Mouse (Mus musculus) G1E (cell line): ENCODE data around the gene Cdc42bpa. TPM values are rescaled to one million over a fixed set of nuclear protein-coding genes. Genes with fewer than 3 reads are reported as not detected.

Experiments used
- ATAC-seq: 2 replicates; pipeline ENCODE4 v1.8.0; 2016; ENCODE audit warnings: mild to moderate bottlenecking; ENCODE audit not compliant: insufficient number of reproducible peaks, poor library complexity, low FRiP score, severe bottlenecking; ENCODE audit errors: extremely low read depth
- DNase-seq: peaks from one replicate; pipeline ENCODE4 v3.0.0; 2012; ENCODE audit warnings: low spot score
- H3K27me3 ChIP-seq: 2 replicates; pipeline ENCODE4 v1.6.1; 2012; ENCODE audit warnings: mild to moderate bottlenecking, low read length, inconsistent platforms; ENCODE audit not compliant: insufficient read depth
- H3K36me3 ChIP-seq: replicated peaks from 2 replicates; pipeline ENCODE3; 2012; ENCODE audit warnings: mild to moderate bottlenecking, inconsistent platforms
- H3K4me1 ChIP-seq: 2 replicates; pipeline ENCODE4 v1.6.1; 2012; ENCODE audit warnings: low read depth, low read length, inconsistent platforms, mixed read lengths; ENCODE audit not compliant: insufficient read depth
- H3K4me3 ChIP-seq: 2 replicates; pipeline ENCODE4 v1.5.1; 2012; ENCODE audit warnings: low read depth, mild to moderate bottlenecking, inconsistent platforms, low read length, moderate library complexity, mixed read lengths
- H3K9me3 ChIP-seq: replicated peaks from 2 replicates; pipeline ENCODE4 v1.6.1; 2012; ENCODE audit warnings: inconsistent platforms
- CTCF ChIP-seq: IDR thresholded peaks from 2 replicates; pipeline ENCODE4 v1.5.1; 2012; ENCODE audit warnings: low read depth, low read length, inconsistent platforms, mixed read lengths
- GATA1 ChIP-seq: IDR thresholded peaks from 2 replicates; pipeline ENCODE4 v1.6.1; 2012; ENCODE audit warnings: borderline replicate concordance, low read length, inconsistent platforms, mixed read lengths
- GATA2 ChIP-seq: IDR thresholded peaks from 2 replicates; pipeline ENCODE4 v1.6.1; 2012; ENCODE audit warnings: low read depth, low read length, inconsistent platforms, borderline replicate concordance
- POLR2AphosphoS5 ChIP-seq: IDR thresholded peaks from 2 replicates; pipeline ENCODE4 v1.6.1; 2012; ENCODE audit warnings: low read depth, low read length, inconsistent platforms; ENCODE audit not compliant: insufficient replicate concordance
- TAL1 ChIP-seq: conservative IDR thresholded peaks from 2 replicates; pipeline ENCODE4 v1.6.1; 2012; ENCODE audit warnings: low read depth, low read length, inconsistent platforms, mixed read lengths
- polyA plus RNA-seq: library from polyadenylated mRNA; stranded (reverse); fragments of >175 nt; gene quantifications from 2 replicates; pipeline ENCODE4 v1.2.3, GENCODE M21; 2012
- total RNA-seq, 2 experiments: library from RNA; stranded (forward) in 1 of 2; stranded (reverse) in 1 of 2; fragments of 200-1000 nt in 1 of 2; fragments of >200 nt in 1 of 2; fragmentation: Nextera tagmentation in 1 of 2; gene quantifications; 2 replicates each; pipeline ENCODE4 v1.2.3; 2014 to 2017

The Cdc42bpa gene
- total and polyA plus RNA-seq, 3 experiments, result 8.2 to 90.0 (median 28.2) TPM

GRCm38 (mm10) chr1:180171883-180172282 lies 211.6 kb downstream of the Cdc42bpa start:
- TF ChIP-seq GATA1, result no peak
- no peak for TF ChIP-seq GATA2
- TF ChIP-seq CTCF, result no peak
- no peak for TF ChIP-seq TAL1
- no peak for TF ChIP-seq POLR2AphosphoS5
- H3K9me3 ChIP-seq, result no peaks in the 10 kb centered on the region
- DNase-seq, result no peak
- H3K4me3 ChIP-seq, result no peak overlapping the region
- peaks cover 29% of the 10 kb centered on the region for H3K27me3 ChIP-seq
- no peaks in the 10 kb centered on the region for H3K4me1 ChIP-seq
- H3K36me3 ChIP-seq, result peaks cover 18% of the 10 kb centered on the region
- ATAC-seq, result no peak

DNA sequence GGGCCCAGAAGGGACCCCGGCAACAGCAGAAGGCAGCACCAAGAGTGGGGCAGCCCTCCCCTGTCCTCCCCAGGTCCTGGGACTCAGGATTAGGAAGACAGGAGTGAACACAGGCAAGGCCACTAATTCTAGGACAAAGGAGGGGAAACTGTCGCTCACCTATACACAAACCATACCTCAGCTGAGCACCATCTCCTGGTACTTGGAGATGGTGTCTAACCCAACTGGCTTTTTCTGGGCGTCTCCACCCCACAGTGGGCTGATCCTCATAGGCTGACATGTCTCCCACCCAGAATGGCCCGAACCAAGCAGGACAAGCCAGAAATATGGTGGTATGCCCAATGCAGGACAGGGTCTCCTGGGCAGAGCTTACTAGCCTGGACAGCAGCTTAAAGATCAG lies 212.3 kb downstream of the Cdc42bpa start:
- Histone ChIP-seq H3K4me3 (no peak overlapping the region), H3K36me3 (peaks cover 11% of the 10 kb centered on the region), H3K27me3 (peaks cover 29% of the 10 kb centered on the region), H3K4me1 (no peaks in the 10 kb centered on the region), H3K9me3 (no peaks in the 10 kb centered on the region)
- TF ChIP-seq GATA1, result no peak
- no peak for TF ChIP-seq CTCF
- TF ChIP-seq POLR2AphosphoS5, result no peak
- TF ChIP-seq GATA2, result no peak
- no peak for TF ChIP-seq TAL1
- ATAC-seq (no peak), DNase-seq (no peak)

GRCm38 (mm10) chr1:180173017-180173416 lies 212.7 kb downstream of the Cdc42bpa start:
- no peak overlapping the region for H3K4me3 ChIP-seq
- no peaks in the 10 kb centered on the region for H3K4me1 ChIP-seq
- H3K9me3 ChIP-seq, result no peaks in the 10 kb centered on the region
- peaks cover 7% of the 10 kb centered on the region for H3K36me3 ChIP-seq
- no peak for TF ChIP-seq TAL1
- DNase-seq, result no peak
- no peak for ATAC-seq
- peaks cover 29% of the 10 kb centered on the region for H3K27me3 ChIP-seq

DNA sequence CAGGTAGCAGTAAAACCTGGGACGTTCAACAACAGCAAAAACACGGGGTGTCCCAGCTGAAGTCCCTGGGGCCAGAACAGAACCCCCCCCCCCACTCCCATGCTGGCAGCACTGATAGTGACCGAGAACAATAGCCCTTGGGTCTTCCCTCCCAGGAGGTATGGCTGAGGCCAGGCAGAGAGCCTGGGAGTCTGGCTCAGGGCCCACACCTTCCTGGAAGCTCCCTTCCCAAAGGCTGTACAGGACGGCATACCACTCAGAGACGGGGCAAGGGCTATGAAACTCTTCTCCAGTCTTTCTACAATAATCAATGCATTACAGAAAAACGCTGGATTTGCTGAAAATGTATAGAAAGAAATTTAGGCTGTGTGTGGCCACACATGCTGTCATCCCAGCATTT lies 214.4 kb downstream of the Cdc42bpa start:
- H3K27me3 ChIP-seq, result peaks cover 29% of the 10 kb centered on the region
- ATAC-seq, result no peak
- no peak for TF ChIP-seq TAL1
- no peak for TF ChIP-seq GATA2
- TF ChIP-seq GATA1, result no peak
- no peak for TF ChIP-seq CTCF
- TF ChIP-seq POLR2AphosphoS5, result no peak
- no peak overlapping the region for H3K4me3 ChIP-seq
- DNase-seq, result no peak
- no peaks in the 10 kb centered on the region for H3K4me1 ChIP-seq
- peaks cover 7% of the 10 kb centered on the region for H3K36me3 ChIP-seq
- no peaks in the 10 kb centered on the region for H3K9me3 ChIP-seq

DNA sequence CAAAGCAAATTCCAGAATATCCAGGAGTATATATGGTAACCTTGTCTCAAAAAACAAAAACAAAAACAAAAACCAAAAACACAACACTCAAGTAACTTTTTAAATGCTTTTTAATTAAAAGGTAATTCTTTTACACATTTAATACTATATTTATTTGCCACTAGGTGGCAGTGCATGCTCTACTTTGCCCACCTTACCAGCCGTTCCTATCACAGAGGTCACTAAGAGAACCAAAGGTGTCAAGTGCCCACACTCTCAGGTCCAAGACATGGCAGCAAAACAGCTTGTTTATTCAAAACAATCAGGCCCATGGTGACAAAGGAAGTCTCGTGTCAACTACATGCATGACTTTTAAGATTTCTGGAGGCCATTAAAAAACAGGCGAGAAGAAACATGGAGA lies 214.9 kb downstream of the Cdc42bpa start:
- TF ChIP-seq CTCF, result no peak
- no peak for TF ChIP-seq POLR2AphosphoS5
- no peak for TF ChIP-seq TAL1
- no peak for TF ChIP-seq GATA2
- TF ChIP-seq GATA1, result no peak
- DNase-seq, result no peak
- Histone ChIP-seq H3K4me3 (no peak overlapping the region), H3K36me3 (peaks cover 7% of the 10 kb centered on the region), H3K27me3 (peaks cover 32% of the 10 kb centered on the region), H3K9me3 (no peaks in the 10 kb centered on the region), H3K4me1 (no peaks in the 10 kb centered on the region)
- ATAC-seq, result peak; percentile 22; the same call in 1 of the 2 replicates

GRCm38 (mm10) chr1:180175635-180176034 lies 215.4 kb downstream of the Cdc42bpa start:
- TF ChIP-seq CTCF (no peak), GATA1 (no peak), TAL1 (no peak), POLR2AphosphoS5 (no peak), GATA2 (no peak)
- H3K36me3 ChIP-seq, result peaks cover 7% of the 10 kb centered on the region

GRCm38 (mm10) chr1:180176784-180177183 lies 216.5 kb downstream of the Cdc42bpa start:
- no peak for DNase-seq
- Histone ChIP-seq H3K36me3 (peaks cover 7% of the 10 kb centered on the region), H3K9me3 (no peaks in the 10 kb centered on the region), H3K4me1 (no peaks in the 10 kb centered on the region), H3K27me3 (peaks cover 29% of the 10 kb centered on the region), H3K4me3 (no peak overlapping the region)
- ATAC-seq, result no peak
- TF ChIP-seq CTCF (no peak), GATA2 (no peak), POLR2AphosphoS5 (no peak), GATA1 (no peak), TAL1 (no peak)

More at GRCm38 (mm10) chr1:180175635-180176034, 215.4 kb downstream of the Cdc42bpa start:
- no peak for ATAC-seq
- H3K9me3 ChIP-seq, result no peaks in the 10 kb centered on the region
- no peak overlapping the region for H3K4me3 ChIP-seq
- no peak for DNase-seq
- no peaks in the 10 kb centered on the region for H3K4me1 ChIP-seq
- peaks cover 33% of the 10 kb centered on the region for H3K27me3 ChIP-seq
